Mouse (Mus musculus): ENCODE results near the gene Klhl2. TPM values are rescaled to one million over a fixed set of nuclear protein-coding genes. Genes with fewer than 3 reads are reported as not detected.
A peak's percentile ranks its signal among the peaks of the same experiment; 100 is the strongest.

The Klhl2 gene
- polyA plus RNA-seq, 1 experiment from 2014 or later: 40.5 TPM

DNA sequence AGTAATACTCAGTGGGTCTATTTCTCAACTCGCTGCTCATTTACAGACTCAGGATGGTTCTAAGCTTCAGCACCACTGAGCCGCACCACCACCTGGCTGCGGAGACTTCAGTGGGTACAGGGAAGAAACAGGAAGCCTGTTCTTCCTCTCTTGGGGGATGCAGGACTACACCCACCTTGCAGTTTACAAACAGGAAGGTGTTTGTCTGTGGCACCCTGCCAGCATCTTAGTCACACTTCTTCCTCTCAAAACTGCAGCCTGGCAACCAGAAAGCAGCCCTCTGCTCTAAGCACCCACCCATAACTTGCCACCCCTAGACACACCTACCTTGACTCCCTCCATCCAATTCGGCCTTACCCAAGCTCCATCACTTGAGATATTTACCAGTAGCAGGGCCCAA, 61.1 kb downstream of the Klhl2 start:
- WGBS: 93% methylated on average over 4 of the region's 4 CpGs
- no peaks in the 10 kb centered on the region for H3K36me3 ChIP-seq
- H3K4me1 ChIP-seq (replicated peaks): no peaks in the 10 kb centered on the region
- H3K9me3 ChIP-seq: no peaks in the 10 kb centered on the region
- H3K27me3 ChIP-seq: no peaks in the 10 kb centered on the region
- ATAC-seq (ENCODE audit: low FRiP score, low read depth): no peak
- H3K9ac ChIP-seq: no peak overlapping the region
- H3K4me3 ChIP-seq: no peak overlapping the region
- H3K27ac ChIP-seq (replicated peaks): no peak overlapping the region
- H3K4me2 ChIP-seq: no peak overlapping the region

DNA sequence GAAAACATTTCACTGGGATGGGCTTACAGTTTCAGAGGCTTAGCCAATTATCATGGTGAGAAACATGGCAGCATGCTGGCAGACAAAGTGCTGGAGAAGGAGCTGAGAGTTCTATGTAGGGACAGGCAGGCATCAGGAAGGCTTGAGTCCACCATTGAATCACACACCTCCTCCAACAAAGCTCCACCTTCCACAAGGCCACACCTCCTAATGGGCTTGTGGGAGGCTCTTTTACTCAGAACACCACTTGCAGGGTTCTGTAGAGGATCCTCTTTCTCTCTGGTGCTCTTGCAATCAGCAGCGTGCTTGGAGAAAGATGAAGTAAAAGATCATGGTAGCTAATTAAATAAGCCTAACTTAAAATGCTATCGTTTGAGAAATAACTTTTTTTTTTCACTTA, 63.0 kb downstream of the Klhl2 start:
- no peak for ATAC-seq (ENCODE audit: low FRiP score, low read depth)
- no peak overlapping the region for H3K9ac ChIP-seq

GRCm38 (mm10) chr8:64784235-64784634, 65.6 kb downstream of the Klhl2 start:
- 95% methylated on average over 5 of the region's 5 CpGs for WGBS
- Histone ChIP-seq H3K4me3 (no peak overlapping the region), H3K4me2 (no peak overlapping the region), H3K4me1 (replicated peaks) (no peaks in the 10 kb centered on the region), H3K36me3 (no peaks in the 10 kb centered on the region), H3K9me3 (no peaks in the 10 kb centered on the region), H3K27me3 (no peaks in the 10 kb centered on the region), H3K27ac (replicated peaks) (no peak overlapping the region), H3K9ac (no peak overlapping the region)
- no peak for ATAC-seq (ENCODE audit: low FRiP score, low read depth)

More for the DNA sequence above, 63.0 kb downstream of the Klhl2 start:
- Histone ChIP-seq H3K4me2 (no peak overlapping the region), H3K27ac (replicated peaks) (no peak overlapping the region), H3K4me3 (no peak overlapping the region), H3K4me1 (replicated peaks) (no peaks in the 10 kb centered on the region), H3K9me3 (no peaks in the 10 kb centered on the region), H3K27me3 (no peaks in the 10 kb centered on the region), H3K36me3 (no peaks in the 10 kb centered on the region)
- 78% methylated on average over 2 of the region's 2 CpGs for WGBS

DNA sequence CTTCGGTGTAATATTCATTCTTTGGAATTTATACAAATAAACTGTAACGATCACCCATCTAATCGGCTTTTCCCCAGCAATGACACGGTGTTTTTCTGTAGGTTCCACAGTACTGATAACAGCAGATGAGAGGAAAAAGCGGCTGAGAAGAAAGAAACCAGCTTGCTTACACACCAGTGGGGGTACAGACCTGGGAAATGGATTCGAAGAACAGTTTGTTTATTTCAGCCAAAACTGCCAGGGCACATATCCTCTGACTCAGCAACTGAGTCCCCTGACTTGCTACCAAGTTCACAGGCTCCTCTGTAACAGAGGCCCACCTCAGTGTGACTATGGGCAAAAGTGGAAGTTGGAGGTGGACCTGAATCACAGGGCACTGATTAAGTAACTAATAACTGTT, 67.9 kb downstream of the Klhl2 start:
- no peak for ATAC-seq (ENCODE audit: low FRiP score, low read depth)
- no peaks in the 10 kb centered on the region for H3K27me3 ChIP-seq

DNA sequence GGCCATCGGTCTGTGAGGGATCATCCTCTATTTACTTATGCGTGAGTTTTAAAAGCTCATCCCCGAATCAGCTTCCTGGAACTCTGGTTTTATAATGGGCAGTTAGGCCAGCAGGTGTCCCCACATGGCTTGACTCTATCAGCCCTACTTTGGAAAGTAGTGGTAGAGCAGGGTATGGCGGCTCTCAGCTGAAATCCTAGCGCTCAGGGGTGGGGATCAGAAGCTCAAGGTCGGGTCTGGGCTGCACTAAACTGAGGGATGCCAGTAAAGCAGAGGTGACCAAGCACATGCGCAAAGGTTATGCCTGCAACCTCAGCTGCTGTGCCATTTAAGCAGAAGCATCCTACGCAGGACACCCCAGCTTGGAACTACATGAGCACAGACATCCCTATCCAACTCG, 71.9 kb downstream of the Klhl2 start:
- Histone ChIP-seq H3K27ac (replicated peaks) (no peak overlapping the region), H3K4me2 (no peak overlapping the region)
- ATAC-seq (ENCODE audit: low FRiP score, low read depth): peak; percentile 50; the same call in 1 of the 2 replicates

More for the DNA sequence above, 67.9 kb downstream of the Klhl2 start:
- peak overlapping the region; percentile 25; the same call in 1 of the 2 replicates for H3K27ac ChIP-seq (replicated peaks)
- H3K9ac ChIP-seq: no peak overlapping the region
- WGBS: 76% methylated on average over 6 of the region's 6 CpGs
- H3K4me1 ChIP-seq (replicated peaks): no peaks in the 10 kb centered on the region
- H3K9me3 ChIP-seq: no peaks in the 10 kb centered on the region
- no peaks in the 10 kb centered on the region for H3K36me3 ChIP-seq
- no peak overlapping the region for H3K4me3 ChIP-seq
- no peak overlapping the region for H3K4me2 ChIP-seq

GRCm38 (mm10) chr8:64774136-64774535, 75.7 kb downstream of the Klhl2 start:
- H3K4me1 ChIP-seq (replicated peaks): no peaks in the 10 kb centered on the region
- no peak overlapping the region for H3K4me2 ChIP-seq
- 97% methylated on average over 6 of the region's 6 CpGs for WGBS

More for the DNA sequence above, 71.9 kb downstream of the Klhl2 start:
- no peaks in the 10 kb centered on the region for H3K36me3 ChIP-seq
- H3K9ac ChIP-seq: no peak overlapping the region
- H3K4me1 ChIP-seq (replicated peaks): no peaks in the 10 kb centered on the region
- H3K9me3 ChIP-seq: no peaks in the 10 kb centered on the region
- WGBS: 78% methylated on average over 9 of the region's 9 CpGs
- H3K27me3 ChIP-seq: no peaks in the 10 kb centered on the region
- no peak overlapping the region for H3K4me3 ChIP-seq

GRCm38 (mm10) chr8:64770814-64771213, 79.0 kb downstream of the Klhl2 start:
- no peak for ATAC-seq (ENCODE audit: low FRiP score, low read depth)
- no peak overlapping the region for H3K4me3 ChIP-seq
- 92% methylated on average over 7 of the region's 7 CpGs for whole genome bisulfite sequencing
- 0 out of 2 replicates have a peak, but pooled peaks cover 3% of the 10 kb centered on the region for H3K36me3 ChIP-seq
- H3K9ac ChIP-seq: no peak overlapping the region
- H3K9me3 ChIP-seq: no peaks in the 10 kb centered on the region
- H3K4me1 ChIP-seq (replicated peaks): no peaks in the 10 kb centered on the region
- no peaks in the 10 kb centered on the region for H3K27me3 ChIP-seq
- H3K4me2 ChIP-seq: no peak overlapping the region
- H3K27ac ChIP-seq (replicated peaks): no peak overlapping the region

More at GRCm38 (mm10) chr8:64774136-64774535, 75.7 kb downstream of the Klhl2 start:
- Histone ChIP-seq H3K9ac (no peak overlapping the region), H3K27me3 (no peaks in the 10 kb centered on the region), H3K27ac (replicated peaks) (no peak overlapping the region), H3K9me3 (no peaks in the 10 kb centered on the region), H3K4me3 (no peak overlapping the region), H3K36me3 (0 out of 2 replicates have a peak, but pooled peaks cover 3% of the 10 kb centered on the region)
- ATAC-seq (ENCODE audit: low FRiP score, low read depth): no peak

- Histone ChIP-seq H3K4me2 (no peak overlapping the region), H3K9me3 (no peaks in the 10 kb centered on the region), H3K4me1 (replicated peaks) (no peaks in the 10 kb centered on the region), H3K27ac (replicated peaks) (no peak overlapping the region), H3K9ac (no peak overlapping the region), H3K4me3 (no peak overlapping the region), H3K27me3 (no peaks in the 10 kb centered on the region), H3K36me3 (0 out of 2 replicates have a peak, but pooled peaks cover 3% of the 10 kb centered on the region)
- WGBS: 59% methylated on average over 7 of the region's 7 CpGs
- no peak for ATAC-seq (ENCODE audit: low FRiP score, low read depth)
Measured at GRCm38 (mm10) chr8:64769586-64769985, 80.2 kb downstream of the Klhl2 start.

DNA sequence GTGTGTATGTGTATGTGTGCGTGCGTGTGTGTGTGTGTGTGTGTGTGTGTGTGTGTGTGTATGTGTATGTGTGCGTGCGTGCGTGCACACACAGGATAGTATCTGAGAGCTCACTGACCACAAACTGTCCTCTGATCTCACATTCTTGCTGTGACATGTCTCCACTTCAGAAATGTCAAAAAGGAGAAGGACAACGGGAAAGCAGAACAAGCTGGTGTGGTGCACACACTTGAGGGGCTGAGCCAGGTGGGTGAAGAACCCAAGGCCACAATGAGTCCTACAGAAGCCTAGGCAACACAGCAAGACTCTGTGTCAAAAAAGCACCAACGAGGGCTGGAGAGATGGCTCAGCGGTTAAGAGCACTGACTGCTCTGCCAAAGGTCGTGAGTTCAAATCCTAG, 81.2 kb downstream of the Klhl2 start:
- Histone ChIP-seq H3K9ac (no peak overlapping the region), H3K27me3 (no peaks in the 10 kb centered on the region), H3K4me1 (replicated peaks) (no peaks in the 10 kb centered on the region), H3K4me3 (no peak overlapping the region), H3K36me3 (0 out of 2 replicates have a peak, but pooled peaks cover 3% of the 10 kb centered on the region), H3K4me2 (no peak overlapping the region), H3K27ac (replicated peaks) (no peak overlapping the region), H3K9me3 (no peaks in the 10 kb centered on the region)
- WGBS: 79% methylated on average over 9 of the region's 9 CpGs
- ATAC-seq (ENCODE audit: low FRiP score, low read depth): no peak

DNA sequence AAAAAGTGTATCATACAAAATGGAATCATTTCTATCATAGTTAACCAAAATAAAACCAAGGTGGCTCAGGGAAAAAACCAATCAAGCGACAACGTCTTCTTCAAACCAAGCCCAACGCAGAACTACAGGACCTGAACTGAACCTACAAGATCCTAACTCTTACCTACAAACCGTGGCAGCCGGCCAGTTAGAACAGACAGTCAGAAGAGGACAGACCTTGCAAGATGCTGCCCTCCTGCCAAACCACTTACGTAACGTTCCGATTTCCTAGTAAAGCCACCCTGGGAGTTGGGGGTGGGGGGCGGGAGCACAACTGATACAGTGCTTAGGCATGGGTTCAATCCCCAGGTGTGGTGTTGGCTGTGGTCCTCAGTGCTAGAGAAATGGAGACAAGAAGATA, 82.8 kb downstream of the Klhl2 start:
- WGBS: 93% methylated on average over 9 of the region's 9 CpGs
- Histone ChIP-seq H3K9me3 (no peaks in the 10 kb centered on the region), H3K4me2 (no peak overlapping the region), H3K27ac (replicated peaks) (no peak overlapping the region), H3K36me3 (0 out of 2 replicates have a peak, but pooled peaks cover 3% of the 10 kb centered on the region), H3K4me1 (replicated peaks) (no peaks in the 10 kb centered on the region), H3K27me3 (no peaks in the 10 kb centered on the region), H3K4me3 (no peak overlapping the region), H3K9ac (no peak overlapping the region)
- no peak for ATAC-seq (ENCODE audit: low FRiP score, low read depth)

GRCm38 (mm10) chr8:64764075-64764474, 85.7 kb downstream of the Klhl2 start:
- Histone ChIP-seq H3K9me3 (no peaks in the 10 kb centered on the region), H3K9ac (no peak overlapping the region), H3K36me3 (no peaks in the 10 kb centered on the region), H3K27ac (replicated peaks) (no peak overlapping the region), H3K4me3 (no peak overlapping the region), H3K27me3 (no peaks in the 10 kb centered on the region), H3K4me1 (replicated peaks) (no peaks in the 10 kb centered on the region), H3K4me2 (no peak overlapping the region)
- 82% methylated on average over 9 of the region's 9 CpGs for WGBS
- ATAC-seq (ENCODE audit: low FRiP score, low read depth): no peak

- ATAC-seq (ENCODE audit: low FRiP score, low read depth): no peak
- Histone ChIP-seq H3K4me2 (no peak overlapping the region), H3K4me3 (no peak overlapping the region), H3K9me3 (no peaks in the 10 kb centered on the region), H3K27me3 (no peaks in the 10 kb centered on the region), H3K36me3 (0 out of 2 replicates have a peak, but pooled peaks cover 3% of the 10 kb centered on the region), H3K9ac (no peak overlapping the region), H3K4me1 (replicated peaks) (no peaks in the 10 kb centered on the region), H3K27ac (replicated peaks) (no peak overlapping the region)
- 81% methylated on average over 1 of the region's 1 CpGs for WGBS
Measured at GRCm38 (mm10) chr8:64762751-64763150, 87.1 kb downstream of the Klhl2 start.

DNA sequence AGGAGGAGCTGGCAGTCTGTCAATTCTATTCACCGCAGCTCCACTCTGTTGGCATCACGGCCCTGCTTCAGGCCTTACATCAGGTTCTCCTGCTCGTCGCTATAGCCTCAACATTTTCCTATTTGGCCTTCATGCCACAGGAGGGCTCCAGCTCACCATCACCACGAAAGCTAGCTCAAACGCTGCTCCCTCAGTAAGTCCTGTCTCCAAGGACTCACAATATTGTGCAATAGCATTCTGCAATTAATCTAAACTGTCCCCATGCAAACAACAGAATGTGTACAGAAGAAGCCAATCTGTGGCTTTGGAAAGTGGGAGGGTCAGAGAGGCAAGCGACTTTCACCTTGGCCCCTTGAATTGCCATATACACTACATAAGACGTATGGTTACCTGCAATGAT, 88.4 kb downstream of the Klhl2 start:
- no peak overlapping the region for H3K4me3 ChIP-seq
- H3K27me3 ChIP-seq: no peaks in the 10 kb centered on the region
- ATAC-seq (ENCODE audit: low FRiP score, low read depth): peak; percentile 69; the same call in 1 of the 2 replicates
- 60% methylated on average over 8 of the region's 8 CpGs for WGBS
- no peaks in the 10 kb centered on the region for H3K9me3 ChIP-seq
- no peaks in the 10 kb centered on the region for H3K4me1 ChIP-seq (replicated peaks)
- H3K9ac ChIP-seq: no peak overlapping the region
- no peak overlapping the region for H3K4me2 ChIP-seq
- H3K27ac ChIP-seq (replicated peaks): no peak overlapping the region
- H3K36me3 ChIP-seq: 0 out of 2 replicates have a peak, but pooled peaks cover 3% of the 10 kb centered on the region

All from hindbrain, embryonic 15.5 days (tissue).